Comparison of ENCODE assay signal across 8 mouse cellular contexts in the genomic region with DNA sequence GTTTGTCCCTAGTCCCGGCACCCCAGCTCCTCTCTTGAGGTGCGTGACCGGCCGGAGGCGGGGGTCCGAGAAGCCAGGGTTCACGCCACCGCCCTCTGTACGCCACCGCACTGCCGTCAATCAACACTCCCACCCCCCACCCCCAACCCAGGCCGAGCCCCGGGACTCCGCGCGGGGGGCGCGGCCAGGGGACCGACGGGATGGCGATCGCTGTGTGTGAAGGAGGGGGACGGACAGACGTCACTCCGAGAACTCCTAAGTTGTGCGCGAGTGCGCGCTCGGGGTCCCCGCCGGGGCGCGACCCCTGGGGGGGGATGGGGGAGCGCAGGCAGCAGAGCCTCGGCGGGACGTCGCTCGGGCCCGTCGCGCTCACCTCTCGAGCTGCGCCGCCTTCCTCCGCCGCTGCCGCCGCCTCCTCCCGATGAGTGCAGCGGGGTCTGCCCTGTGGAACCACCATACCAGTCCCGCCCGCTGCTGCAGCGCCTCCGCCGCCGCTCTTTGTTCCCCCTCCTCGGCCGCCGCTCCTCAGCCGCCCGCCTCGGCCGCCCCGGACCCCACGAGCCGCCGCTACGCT. TPM values are rescaled to one million over a fixed set of nuclear protein-coding genes. Genes with fewer than 3 reads are reported as not detected.
DNase-seq lines count a peak whose midpoint lies in the region; ATAC-seq and TF ChIP-seq lines count a peak whose summit lies in the region.

No protein-coding gene starts in this region.

- no peaks in the 10 kb centered on the region for H3K27me3 ChIP-seq in forebrain, embryonic 12.5 days
- no peaks in the 10 kb centered on the region for H3K27me3 ChIP-seq in neural tube, embryonic 15.5 days (replicated peaks)

- H3K4me3 ChIP-seq in forebrain, embryonic 12.5 days (replicated peaks), result peak overlapping the region; percentile 98
- H3K4me3 ChIP-seq in lung, adult 2 months (replicated peaks; ENCODE audit: extremely low read depth, low read depth, low read length), result peak overlapping the region; percentile 65
- peak overlapping the region; percentile 96 for H3K4me3 ChIP-seq in neural tube, embryonic 15.5 days (replicated peaks)

- no peak for TF ChIP-seq POLR2A in lung, adult 2 months (IDR thresholded peaks at IDR 0.05; ENCODE audit: borderline replicate concordance, extremely low read depth, low read depth, low read length)

- peak overlapping the region; percentile 76 for H3K4me2 ChIP-seq in forebrain, embryonic 12.5 days
- H3K4me2 ChIP-seq in neural tube, embryonic 15.5 days, result peak overlapping the region; percentile 64

- peaks cover 12% of the 10 kb centered on the region; the same call in 1 of the 2 replicates for H3K36me3 ChIP-seq in forebrain, embryonic 12.5 days (replicated peaks)
- no peaks in the 10 kb centered on the region for H3K36me3 ChIP-seq in neural tube, embryonic 15.5 days

- WGBS in forebrain, embryonic 12.5 days, result 1% methylated on average over 52 of the region's 70 CpGs
- WGBS in lung, adult 2 months, result 2% methylated on average over 64 of the region's 70 CpGs
- under 1% methylated on average over 47 of the region's 70 CpGs for WGBS in neural tube, embryonic 15.5 days

- H3K4me1 ChIP-seq in forebrain, embryonic 12.5 days, result peaks cover 42% of the 10 kb centered on the region
- peaks cover 12% of the 10 kb centered on the region for H3K4me1 ChIP-seq in lung, adult 2 months (ENCODE audit: control insufficient read depth, insufficient read depth, low read length)
- H3K4me1 ChIP-seq in neural tube, embryonic 15.5 days, result peaks cover 39% of the 10 kb centered on the region

- peak overlapping the region; percentile 96 for H3K27ac ChIP-seq in forebrain, embryonic 12.5 days
- H3K27ac ChIP-seq in neural tube, embryonic 15.5 days (replicated peaks), result peak overlapping the region; percentile 95

- H3K9ac ChIP-seq in forebrain, embryonic 12.5 days, result peak overlapping the region; percentile 99
- H3K9ac ChIP-seq in neural tube, embryonic 15.5 days (replicated peaks), result peak overlapping the region; percentile 85

- H3K9me3 ChIP-seq in forebrain, embryonic 12.5 days, result no peaks in the 10 kb centered on the region
- H3K9me3 ChIP-seq in neural tube, embryonic 15.5 days (replicated peaks), result no peaks in the 10 kb centered on the region

- DNase-seq in layer of hippocampus, adult 9-11 months, result peak; percentile 20
- DNase-seq in layer of hippocampus, postnatal 14 days (ENCODE audit: low spot score in 2 of 2), result no peak
- peak; percentile 32 for DNase-seq in adrenal gland, adult 8-10 months
- DNase-seq in induced T-regulatory cell, adult 2 months (ENCODE audit: low read depth), result peak; percentile 65
- peak; percentile 45 for DNase-seq in lung, adult 2 months
- DNase-seq in layer of hippocampus, postnatal 10 days (ENCODE audit: low spot score in 2 of 2), result no peak

- TF ChIP-seq CTCF in lung, adult 2 months (IDR thresholded peaks at IDR 0.05; ENCODE audit: insufficient read depth, low read length), result no peak

- ATAC-seq in forebrain, embryonic 12.5 days (ENCODE audit: low FRiP score), result peak; percentile 73
- ATAC-seq in neural tube, embryonic 15.5 days (ENCODE audit: low FRiP score), result peak; percentile 72

RNA-seq across cellular contexts. Expression of a gene that starts 0.5 kb away (rescaled TPM):
- total RNA-seq in layer of hippocampus, postnatal 14 days (2021), result 10 to 100 TPM; 47.6 to 49.8 TPM
- 10 to 100 TPM; 44.0 to 63.2 (median 51.9) TPM for total RNA-seq in adrenal gland, adult 8-10 months (2022)
- polyA plus RNA-seq in forebrain, embryonic 12.5 days (2016; fragmentation: Nextera tagmentation; extraction: Ambion mirVana), result 99.5 and 101 TPM in 2 replicates
- polyA plus RNA-seq in lung, adult 2 months (2012; rRNA removed), result 9.5 and 15.3 TPM in 2 replicates
- polyA plus RNA-seq in neural tube, embryonic 15.5 days (2015; fragmentation: Nextera tagmentation; extraction: Ambion mirVana), result 31.2 and 34.6 TPM in 2 replicates
- 10 to 100 TPM; 49.8 to 51.1 TPM for total RNA-seq in layer of hippocampus, postnatal 10 days (2021)

RNA-seq across cellular contexts. Expression of a gene that starts 48.7 kb away (rescaled TPM):
- total RNA-seq in layer of hippocampus, postnatal 14 days (2021), result not detected
- total RNA-seq in adrenal gland, adult 8-10 months (2022), result not detected
- not detected in 2 replicates for polyA plus RNA-seq in forebrain, embryonic 12.5 days (2016; fragmentation: Nextera tagmentation; extraction: Ambion mirVana)
- polyA plus RNA-seq in lung, adult 2 months (2012; rRNA removed), result 2,792 and 3,426 TPM in 2 replicates
- not detected in 2 replicates for polyA plus RNA-seq in neural tube, embryonic 15.5 days (2015; fragmentation: Nextera tagmentation; extraction: Ambion mirVana)
- total RNA-seq in layer of hippocampus, postnatal 10 days (2021), result under 1 TPM in 1 of 2 experiments, not detected in 1; 0.78 TPM

Comparison
In these comparisons a context has a peak if more than half of its experiments do, and no peak if none do; other contexts are left out.
1. DNase-seq: peak in layer of hippocampus, adult 9-11 months (single experiment), adrenal gland, adult 8-10 months (single experiment), induced T-regulatory cell, adult 2 months (single experiment) and lung, adult 2 months (single experiment); none in layer of hippocampus, postnatal 14 days (0 of 2) and layer of hippocampus, postnatal 10 days (0 of 2).
2. Peak in every context shown above with its lines, with median percentiles within 50 percentile points of each other: H3K4me3 ChIP-seq.